Mouse (Mus musculus): ENCODE data around the gene Suv39h2. TPM values are rescaled to one million over a fixed set of nuclear protein-coding genes. Genes with fewer than 3 reads are reported as not detected.

Gene Suv39h2
- total RNA-seq (2021): 1 to 10 TPM; 2.9 to 3.9 TPM
- long read RNA-seq, experiment 1, partial matches to known transcripts: 2 of 2 reads
- long read RNA-seq, experiment 1, other reads (novel, unspliced or antisense): 0 of 2 reads
- long read RNA-seq, experiment 2, full-length matches to known transcripts: 2 of 3 reads
- long read RNA-seq, experiment 2, partial matches to known transcripts: 0 of 3 reads
- long read RNA-seq, experiment 2, other reads (novel, unspliced or antisense): 1 of 3 reads

- peak; percentile 96 for DNase-seq (ENCODE audit: low spot score in 2 of 2)
Observed at GRCm38 (mm10) chr2:3474861-3475283, at the start of gene Suv39h2. Gene Suv39h2 (minus strand): TSS chr2:3475031.

- DNase-seq (ENCODE audit: low spot score in 2 of 2): no peak
Observed at GRCm38 (mm10) chr2:3522558-3522957, 47.7 kb upstream of the Suv39h2 start.

GRCm38 (mm10) chr2:3512552-3513454 lies 38.0 kb upstream of the Suv39h2 start, which contains the start of the genes Gm45902, Hspa14 and Cdnf:
Gene Gm45902 (minus strand): TSS chr2:3512790.
Gene Hspa14 (minus strand): TSS chr2:3512814.
Gene Cdnf (plus strand): TSS chr2:3513030.
- peak; percentile 69 to 85 for DNase-seq (ENCODE audit: low spot score in 2 of 2)

- no peak for DNase-seq (ENCODE audit: low spot score in 2 of 2)
Observed at GRCm38 (mm10) chr2:3512076-3512475, 37.2 kb upstream of the Suv39h2 start.

- DNase-seq (ENCODE audit: low spot score in 2 of 2): no peak
Observed at GRCm38 (mm10) chr2:3500886-3501285, 26.1 kb upstream of the Suv39h2 start.

- no peak for DNase-seq (ENCODE audit: low spot score in 2 of 2)
Observed at GRCm38 (mm10) chr2:3499543-3499942, 24.7 kb upstream of the Suv39h2 start.

GRCm38 (mm10) chr2:3493833-3494409 lies 19.1 kb upstream of the Suv39h2 start:
- DNase-seq (ENCODE audit: low spot score in 2 of 2): no peak

GRCm38 (mm10) chr2:3489816-3490215 lies 15.0 kb upstream of the Suv39h2 start:
- DNase-seq (ENCODE audit: low spot score in 2 of 2): no peak

GRCm38 (mm10) chr2:3480239-3480638 lies 5.4 kb upstream of the Suv39h2 start:
- DNase-seq (ENCODE audit: low spot score in 2 of 2): no peak

GRCm38 (mm10) chr2:3475746-3476251 lies 968 bp upstream of the Suv39h2 start:
- DNase-seq (ENCODE audit: low spot score in 2 of 2): no peak

- peak; percentile 18 to 48 for DNase-seq (ENCODE audit: low spot score in 2 of 2)
Observed at GRCm38 (mm10) chr2:3474361-3474805, 448 bp downstream of the Suv39h2 start.

- DNase-seq (ENCODE audit: low spot score in 2 of 2): no peak
Observed at GRCm38 (mm10) chr2:3473891-3474290, 940 bp downstream of the Suv39h2 start.

- no peak for DNase-seq (ENCODE audit: low spot score in 2 of 2)
Observed at GRCm38 (mm10) chr2:3456590-3456989, 18.2 kb downstream of the Suv39h2 start.

- DNase-seq (ENCODE audit: low spot score in 2 of 2): no peak
Observed at GRCm38 (mm10) chr2:3453096-3453495, 21.7 kb downstream of the Suv39h2 start.

GRCm38 (mm10) chr2:3449431-3449830 lies 25.4 kb downstream of the Suv39h2 start:
- no peak for DNase-seq (ENCODE audit: low spot score in 2 of 2)

GRCm38 (mm10) chr2:3445984-3446383 lies 28.8 kb downstream of the Suv39h2 start:
- DNase-seq (ENCODE audit: low spot score in 2 of 2): no peak

GRCm38 (mm10) chr2:3444206-3444605 lies 30.6 kb downstream of the Suv39h2 start:
- no peak for DNase-seq (ENCODE audit: low spot score in 2 of 2)

GRCm38 (mm10) chr2:3437956-3438355 lies 36.9 kb downstream of the Suv39h2 start:
- DNase-seq (ENCODE audit: low spot score in 2 of 2): no peak

GRCm38 (mm10) chr2:3435369-3436061 lies 39.3 kb downstream of the Suv39h2 start:
- DNase-seq (ENCODE audit: low spot score in 2 of 2): no peak

- DNase-seq (ENCODE audit: low spot score in 2 of 2): no peak
Observed at GRCm38 (mm10) chr2:3430956-3431355, 43.9 kb downstream of the Suv39h2 start.

- DNase-seq (ENCODE audit: low spot score in 2 of 2): no peak
Observed at GRCm38 (mm10) chr2:3424579-3424910, 50.3 kb downstream of the Suv39h2 start.
